Mouse (Mus musculus) ES-Bruce4 (cell line): Measurements from ENCODE around the gene Car11.

ENCODE experiments used
- CTCF ChIP-seq: IDR thresholded peaks from one replicate; pipeline ENCODE4 v1.8.1; 2011; ENCODE audit warnings: low read depth, low read length
- POLR2A ChIP-seq: IDR thresholded peaks from one replicate; pipeline ENCODE4 v1.8.1; 2011; ENCODE audit warnings: low read length; ENCODE audit not compliant: insufficient read depth

GRCm38 (mm10) chr7:45689099-45689498, 10.5 kb upstream of the Car11 start:
- TF ChIP-seq CTCF (no peak), POLR2A (no peak)
